Mouse (Mus musculus) embryonic facial prominence, embryonic 11.5 days (tissue): ENCODE results near the gene Crygc. TPM values are rescaled to one million over a fixed set of nuclear protein-coding genes. Genes with fewer than 3 reads are reported as not detected.
A peak's percentile ranks its signal among the peaks of the same experiment; 100 is the strongest.

Source experiments
- ATAC-seq: fragments of 200-750 bp; cut with Nextera tagmentation; replicated peaks from 2 replicates; pipeline ENCODE4 v1.8.0; 2017; ENCODE audit warnings: low read depth; ENCODE audit not compliant: insufficient number of reproducible peaks, low FRiP score, low TSS enrichment
- DNase-seq: peaks from one replicate; pipeline ENCODE4 v3.0.0-alpha.2; 2015; ENCODE audit warnings: low spot score
- H3K27ac ChIP-seq: fragments of 300-500 bp; sonication (generic); replicated peaks from 2 replicates; pipeline ENCODE4 v1.5.1; 2014; ENCODE audit warnings: mild to moderate bottlenecking, low read depth, low read length, control low read depth
- H3K27me3 ChIP-seq: fragments of 300-500 bp; sonication (generic); 2 replicates; pipeline ENCODE4 v1.6.1; 2014; ENCODE audit warnings: mild to moderate bottlenecking, low read length, moderate library complexity, mixed read lengths; ENCODE audit not compliant: control insufficient read depth, insufficient read depth
- H3K36me3 ChIP-seq: fragments of 300-500 bp; sonication (generic); replicated peaks from 2 replicates; pipeline ENCODE4 v1.6.1; 2014; ENCODE audit warnings: low read depth, mild to moderate bottlenecking, low read length, moderate library complexity, mixed read lengths; ENCODE audit not compliant: control insufficient read depth, insufficient read depth
- H3K4me1 ChIP-seq: fragments of 300-500 bp; sonication (generic); 2 replicates; pipeline ENCODE4 v1.6.1; 2014; ENCODE audit warnings: low read length, mixed read lengths; ENCODE audit not compliant: control insufficient read depth, insufficient read depth
- H3K4me2 ChIP-seq: fragments of 300-500 bp; sonication (generic); 2 replicates; pipeline ENCODE4 v1.6.1; 2014; ENCODE audit warnings: low read depth, mild to moderate bottlenecking, control low read depth, low read length, moderate library complexity
- H3K4me3 ChIP-seq: fragments of 300-500 bp; sonication (generic); 2 replicates; pipeline ENCODE4 v1.5.1; 2014; ENCODE audit warnings: low read depth, low read length, control low read depth
- H3K9ac ChIP-seq: fragments of 300-500 bp; sonication (generic); replicated peaks from 2 replicates; pipeline ENCODE4 v1.6.1; 2014; ENCODE audit warnings: mild to moderate bottlenecking, control low read depth, low read length
- H3K9me3 ChIP-seq: fragments of 300-500 bp; sonication (generic); replicated peaks from 2 replicates; pipeline ENCODE4 v1.6.1; 2016; ENCODE audit warnings: mild to moderate bottlenecking, low read length, inconsistent platforms, mixed read lengths; ENCODE audit not compliant: control insufficient read depth
- WGBS: fragments of 180-500 bp; shearing (Covaris S2); extraction: QIAGEN DNeasy Blood & Tissue Kit; methylation state at CpG from one replicate; pipeline ENCODE4 v1.1.7; 2014; 5-methylcytosine and 5-hydroxymethylcytosine counted together
- polyA plus RNA-seq: library from polyadenylated mRNA; unstranded; fragments of >200 nt; fragmentation: Nextera tagmentation; extraction: Ambion mirVana; gene quantifications from 2 replicates; pipeline ENCODE4 v1.2.1, GENCODE M21; 2014

Crygc gene
- polyA plus RNA-seq: 1.00 and 9.9 TPM in 2 replicates

- Histone ChIP-seq H3K4me1 (no peaks in the 10 kb centered on the region), H3K36me3 (no peaks in the 10 kb centered on the region), H3K4me3 (no peak within 1 kb of the TSS), H3K27me3 (no peaks in the 10 kb centered on the region), H3K4me2 (no peak within 1 kb of the TSS), H3K27ac (no peak within 1 kb of the TSS), H3K9ac (no peak within 1 kb of the TSS), H3K9me3 (no peaks in the 10 kb centered on the region)
- DNase-seq (no peak), ATAC-seq (no peak)
- WGBS: 56% methylated on average over 6 of the region's 6 CpGs
Measured at GRCm38 (mm10) chr1:65073589-65073988, at the start of gene Crygc. TSS of gene Crygc (minus strand) at chr1:65073689.

GRCm38 (mm10) chr1:65122574-65123372 lies 49.3 kb upstream of the Crygc start, which contains the start of gene D630023F18Rik:
TSS of gene D630023F18Rik (minus strand) at chr1:65123214.
- Histone ChIP-seq H3K4me2 (0 out of 2 replicates have a peak within 1 kb of the TSS, but pooled peaks have one; percentile 3), H3K27me3 (no peaks in the 10 kb centered on the region), H3K4me1 (no peaks in the 10 kb centered on the region), H3K27ac (no peak within 1 kb of the TSS), H3K9ac (no peak within 1 kb of the TSS), H3K4me3 (no peak within 1 kb of the TSS), H3K36me3 (no peaks in the 10 kb centered on the region), H3K9me3 (no peaks in the 10 kb centered on the region)
- ATAC-seq: no peak
- WGBS: 27% methylated on average over 9 of the region's 9 CpGs
- DNase-seq: no peak

GRCm38 (mm10) chr1:65119438-65119837 lies 45.9 kb upstream of the Crygc start, which contains the start of gene Gm28845:
TSS of gene Gm28845 (minus strand) at chr1:65119558.
- no peak within 1 kb of the TSS for H3K9ac ChIP-seq
- no peak within 1 kb of the TSS for H3K4me3 ChIP-seq
- WGBS: 74% methylated on average over 1 of the region's 1 CpGs
- DNase-seq (no peak), ATAC-seq (no peak)
- H3K4me1 ChIP-seq: no peaks in the 10 kb centered on the region
- no peaks in the 10 kb centered on the region for H3K36me3 ChIP-seq
- H3K4me2 ChIP-seq: no peak within 1 kb of the TSS
- H3K9me3 ChIP-seq: no peaks in the 10 kb centered on the region
- H3K27ac ChIP-seq: no peak within 1 kb of the TSS
- H3K27me3 ChIP-seq: no peaks in the 10 kb centered on the region

GRCm38 (mm10) chr1:65118150-65118913 lies 44.8 kb upstream of the Crygc start:
- H3K27ac ChIP-seq: no peak overlapping the region
- no peak overlapping the region for H3K4me3 ChIP-seq
- 68% methylated on average over 8 of the region's 8 CpGs for WGBS
- H3K36me3 ChIP-seq: no peaks in the 10 kb centered on the region
- no peaks in the 10 kb centered on the region for H3K9me3 ChIP-seq
- no peak overlapping the region for H3K9ac ChIP-seq
- no peaks in the 10 kb centered on the region for H3K27me3 ChIP-seq
- H3K4me2 ChIP-seq: no peak overlapping the region
- no peaks in the 10 kb centered on the region for H3K4me1 ChIP-seq
- no peak for DNase-seq
- ATAC-seq: no peak

GRCm38 (mm10) chr1:65113536-65114172 lies 40.2 kb upstream of the Crygc start:
- WGBS: 97% methylated on average over 5 of the region's 5 CpGs
- Histone ChIP-seq H3K27ac (no peak overlapping the region), H3K4me2 (no peak overlapping the region), H3K9me3 (no peaks in the 10 kb centered on the region), H3K27me3 (no peaks in the 10 kb centered on the region), H3K9ac (no peak overlapping the region), H3K4me1 (no peaks in the 10 kb centered on the region), H3K4me3 (no peak overlapping the region), H3K36me3 (no peaks in the 10 kb centered on the region)
- ATAC-seq: no peak
- no peak for DNase-seq

- 58% methylated on average over 14 of the region's 14 CpGs for WGBS
- Histone ChIP-seq H3K36me3 (no peaks in the 10 kb centered on the region), H3K4me1 (no peaks in the 10 kb centered on the region), H3K27me3 (no peaks in the 10 kb centered on the region), H3K4me3 (no peak overlapping the region), H3K9ac (no peak overlapping the region), H3K4me2 (no peak overlapping the region), H3K9me3 (no peaks in the 10 kb centered on the region), H3K27ac (no peak overlapping the region)
- ATAC-seq (0 out of 2 replicates have a peak, but pooled peaks have one; percentile 58), DNase-seq (no peak)
Measured at GRCm38 (mm10) chr1:65112807-65113196, 39.3 kb upstream of the Crygc start.

- Histone ChIP-seq H3K9ac (no peak overlapping the region), H3K4me3 (no peak overlapping the region), H3K27ac (no peak overlapping the region), H3K36me3 (no peaks in the 10 kb centered on the region), H3K4me2 (no peak overlapping the region), H3K4me1 (no peaks in the 10 kb centered on the region), H3K9me3 (no peaks in the 10 kb centered on the region), H3K27me3 (no peaks in the 10 kb centered on the region)
- WGBS: 18% methylated on average over 8 of the region's 8 CpGs
- DNase-seq (peak; percentile 93), ATAC-seq (no peak)
Measured at GRCm38 (mm10) chr1:65112031-65112806, 38.7 kb upstream of the Crygc start.
